Mouse (Mus musculus): Measurements from ENCODE around the gene Ccdc88c.

- no peak for TF ChIP-seq CTCF (IDR thresholded peaks at IDR 0.05; ENCODE audit: borderline replicate concordance, insufficient read depth, low read length)
- no peak for TF ChIP-seq POLR2A (IDR thresholded peaks at IDR 0.05; ENCODE audit: low read depth, low read length)
These were observed 1.9 kb downstream of the Ccdc88c start for GRCm38 (mm10) chr12:101026946-101027345.

Measured in embryonic fibroblast, embryonic 13.5 days (primary cell).